Mouse (Mus musculus) thymus, postnatal 36 days (tissue): ENCODE results near the gene Rpl3.
A peak's percentile ranks its signal among the peaks of the same experiment; 100 is the strongest.

Source experiments
- DNase-seq, 2 experiments: peaks; one replicate each; pipeline ENCODE4 v3.0.0; 2022; ENCODE audit warnings: mixed read lengths in 2 of 2

The Rpl3 gene

GRCm38 (mm10) chr15:80064965-80065364 lies 26.7 kb downstream of the Rpl3 start:
- no peak for DNase-seq

- no peak for DNase-seq
Measured at GRCm38 (mm10) chr15:80062821-80063220, 28.8 kb downstream of the Rpl3 start.

- DNase-seq: no peak
Measured at GRCm38 (mm10) chr15:80062339-80062738, 29.3 kb downstream of the Rpl3 start.

- no peak for DNase-seq
Measured at GRCm38 (mm10) chr15:80061071-80061550, 30.6 kb downstream of the Rpl3 start.

GRCm38 (mm10) chr15:80060356-80061070 lies 31.2 kb downstream of the Rpl3 start:
- no peak for DNase-seq

- DNase-seq: no peak
Measured at GRCm38 (mm10) chr15:80059606-80060005, 32.1 kb downstream of the Rpl3 start.

GRCm38 (mm10) chr15:80058151-80058550 lies 33.5 kb downstream of the Rpl3 start:
- DNase-seq: no peak

- no peak for DNase-seq
Measured at GRCm38 (mm10) chr15:80054034-80054710, 37.5 kb downstream of the Rpl3 start.

- DNase-seq: no peak
Measured at GRCm38 (mm10) chr15:80053381-80054033, 38.2 kb downstream of the Rpl3 start.

- DNase-seq: peak; percentile 41 to 55
Measured at GRCm38 (mm10) chr15:80051782-80052181, 39.9 kb downstream of the Rpl3 start.

- DNase-seq: no peak
Measured at GRCm38 (mm10) chr15:80051092-80051761, 40.4 kb downstream of the Rpl3 start.

- peak; percentile 67 to 85 for DNase-seq
Measured at GRCm38 (mm10) chr15:80050093-80050492, 41.6 kb downstream of the Rpl3 start.

- peak in 1 of 2 experiments; percentile 49 for DNase-seq
Measured at GRCm38 (mm10) chr15:80047973-80048372, 43.7 kb downstream of the Rpl3 start.

GRCm38 (mm10) chr15:80047242-80047641 lies 44.4 kb downstream of the Rpl3 start:
- DNase-seq: no peak

- no peak for DNase-seq
Measured at GRCm38 (mm10) chr15:80045749-80046148, 45.9 kb downstream of the Rpl3 start.

- no peak for DNase-seq
Measured at GRCm38 (mm10) chr15:80044249-80044648, 47.4 kb downstream of the Rpl3 start.

GRCm38 (mm10) chr15:80042152-80042551 lies 49.5 kb downstream of the Rpl3 start:
- no peak for DNase-seq

- DNase-seq: no peak
Measured at GRCm38 (mm10) chr15:80038110-80038391, 53.6 kb downstream of the Rpl3 start.

- DNase-seq: no peak
Measured at GRCm38 (mm10) chr15:80037255-80038109, 54.2 kb downstream of the Rpl3 start.

- DNase-seq: no peak
Measured at GRCm38 (mm10) chr15:80035341-80035885, 56.3 kb downstream of the Rpl3 start.

- no peak for DNase-seq
Measured at GRCm38 (mm10) chr15:80034913-80035312, 56.8 kb downstream of the Rpl3 start.

GRCm38 (mm10) chr15:80034366-80034765 lies 57.3 kb downstream of the Rpl3 start:
- DNase-seq: no peak
